Mouse (Mus musculus) urinary bladder, postnatal 4 days (tissue): ENCODE results near the gene Mterf1a.
"Not testable (repeated sequence)": the region's sequence is repeated elsewhere in the genome, so short reads cannot be mapped to it uniquely, and the experiment has no call there.

Source experiments
- DNase-seq, 2 experiments: peaks; one replicate each; pipeline ENCODE4 v3.0.0; 2021 to 2022; ENCODE audit warnings: low spot score in 2 of 2

Mterf1a gene

GRCm38 (mm10) chr5:3893459-3894293 is at the start of gene Mterf1a:
Gene Mterf1a (minus strand): TSS chr5:3893933.
- DNase-seq = not testable (repeated sequence)

GRCm38 (mm10) chr5:3943169-3943568 is 49.4 kb upstream of the Mterf1a start:
- DNase-seq = not testable (repeated sequence)

- no peak for DNase-seq
Measured at GRCm38 (mm10) chr5:3941240-3941639, 47.5 kb upstream of the Mterf1a start.

- DNase-seq = no peak
Measured at GRCm38 (mm10) chr5:3939335-3939734, 45.6 kb upstream of the Mterf1a start.

- DNase-seq = no peak
Measured at GRCm38 (mm10) chr5:3938905-3939304, 45.2 kb upstream of the Mterf1a start.

GRCm38 (mm10) chr5:3935778-3936554 is 42.2 kb upstream of the Mterf1a start:
- DNase-seq = no peak

GRCm38 (mm10) chr5:3935266-3935665 is 41.5 kb upstream of the Mterf1a start:
- DNase-seq = no peak

- no peak for DNase-seq
Measured at GRCm38 (mm10) chr5:3933551-3933950, 39.8 kb upstream of the Mterf1a start.

GRCm38 (mm10) chr5:3931636-3932035 is 37.9 kb upstream of the Mterf1a start:
- no peak for DNase-seq

GRCm38 (mm10) chr5:3930760-3931159 is 37.0 kb upstream of the Mterf1a start:
- DNase-seq = no peak

GRCm38 (mm10) chr5:3928690-3929046 is 34.9 kb upstream of the Mterf1a start:
- DNase-seq = no peak

GRCm38 (mm10) chr5:3927801-3928689 is 34.3 kb upstream of the Mterf1a start, which contains the start of gene Akap9:
Gene Akap9 (plus strand): TSS chr5:3928054.
- DNase-seq = peak; percentile 52 to 71

GRCm38 (mm10) chr5:3926666-3927065 is 32.9 kb upstream of the Mterf1a start:
- no peak for DNase-seq

- DNase-seq = no peak
Measured at GRCm38 (mm10) chr5:3922350-3922749, 28.6 kb upstream of the Mterf1a start.

GRCm38 (mm10) chr5:3905471-3905870 is 11.7 kb upstream of the Mterf1a start:
- no peak for DNase-seq

- not testable (repeated sequence) for DNase-seq
Measured at GRCm38 (mm10) chr5:3894294-3894619, 524 bp upstream of the Mterf1a start.

- DNase-seq = no peak
Measured at GRCm38 (mm10) chr5:3889201-3889600, 4.5 kb downstream of the Mterf1a start.

GRCm38 (mm10) chr5:3886862-3887261 is 6.9 kb downstream of the Mterf1a start:
- not testable (repeated sequence) for DNase-seq

- no peak for DNase-seq
Measured at GRCm38 (mm10) chr5:3873485-3873884, 20.2 kb downstream of the Mterf1a start.

- DNase-seq = no peak
Measured at GRCm38 (mm10) chr5:3872348-3872747, 21.4 kb downstream of the Mterf1a start.

- no peak for DNase-seq
Measured at GRCm38 (mm10) chr5:3870161-3870560, 23.6 kb downstream of the Mterf1a start.

- DNase-seq = no peak
Measured at GRCm38 (mm10) chr5:3845026-3845425, 48.7 kb downstream of the Mterf1a start, which contains the start of gene Lrrd1. Gene Lrrd1 (plus strand): TSS chr5:3845173.
